Comparison of ENCODE assay signal across 16 mouse cellular contexts in genomic region chr7:109837651-109838050, GRCm38 (mm10).
"Had no signal": no experiment of that assay in that cellular context is flagged by ENCODE, and none has a peak within 500 bp of the region (broad histone marks: within the 10 kb centered on the region; RNA-seq: fewer than 3 reads in every experiment).

No protein-coding gene starts in this region.

- H3K27ac ChIP-seq: liver, embryonic 12.5 days; liver, embryonic 14.5 days; midbrain, embryonic 10.5 days; midbrain, embryonic 13.5 days; midbrain, embryonic 15.5 days; neural tube, embryonic 12.5 days; stomach, embryonic 15.5 days; stomach, postnatal 0 days had no signal

- H3K4me1 ChIP-seq: liver, embryonic 12.5 days; midbrain, embryonic 10.5 days; midbrain, embryonic 13.5 days; midbrain, embryonic 15.5 days; neural tube, embryonic 12.5 days had no signal

- H3K9ac ChIP-seq: liver, embryonic 12.5 days; liver, embryonic 14.5 days; lung, embryonic 14.5 days; midbrain, embryonic 13.5 days; midbrain, embryonic 15.5 days; neural tube, embryonic 12.5 days; stomach, embryonic 15.5 days had no signal

- DNase-seq: lung, adult 18-20 months; lung, embryonic 14.5 days; lung, postnatal 10 days; lung, postnatal 4 days; right cerebral cortex, postnatal 14 days; thymus, adult 2 months; thymus, postnatal 25 days; thymus, postnatal 4 days had no signal

- ATAC-seq: liver, embryonic 12.5 days; midbrain, embryonic 13.5 days; midbrain, embryonic 15.5 days had no signal

- H3K4me2 ChIP-seq: liver, embryonic 12.5 days; lung, embryonic 14.5 days; midbrain, embryonic 13.5 days; midbrain, embryonic 15.5 days; neural tube, embryonic 12.5 days; stomach, embryonic 15.5 days had no signal

- H3K36me3 ChIP-seq: liver, embryonic 12.5 days; midbrain, embryonic 10.5 days; midbrain, embryonic 13.5 days; midbrain, embryonic 15.5 days; stomach, embryonic 15.5 days had no signal

- H3K27me3 ChIP-seq: midbrain, embryonic 15.5 days; neural tube, embryonic 12.5 days; stomach, embryonic 15.5 days had no signal

- H3K9me3 ChIP-seq: liver, embryonic 12.5 days; midbrain, embryonic 10.5 days; midbrain, embryonic 13.5 days; midbrain, embryonic 15.5 days; neural tube, embryonic 12.5 days; stomach, embryonic 15.5 days had no signal

- H3K4me3 ChIP-seq: liver, embryonic 12.5 days; midbrain, embryonic 10.5 days; midbrain, embryonic 13.5 days; midbrain, embryonic 15.5 days; neural tube, embryonic 12.5 days; stomach, embryonic 15.5 days had no signal
